Mouse (Mus musculus): Measurements from ENCODE around the gene Itpr3. TPM values are rescaled to one million over a fixed set of nuclear protein-coding genes. Genes with fewer than 3 reads are reported as not detected.

Gene Itpr3
- total and polyA plus RNA-seq, 3 experiments: 4.6 to 6.7 (median 6.2) TPM

- Histone ChIP-seq H3K4me3 (no peak overlapping the region), H3K36me3 (ENCODE audit: control insufficient read depth, insufficient read depth, low read length) (no peaks in the 10 kb centered on the region), H3K27ac (no peak overlapping the region), H3K9ac (ENCODE audit: low read depth, low read length) (no peak overlapping the region), H3K27me3 (ENCODE audit: control insufficient read depth, insufficient read depth, low read length) (no peaks in the 10 kb centered on the region), H3K4me1 (ENCODE audit: control insufficient read depth, insufficient read depth, low read length) (peaks cover 4% of the 10 kb centered on the region), H3K79me2 (replicated peaks; ENCODE audit: control insufficient read depth, insufficient read depth, low read length) (no peaks in the 10 kb centered on the region)
- WGBS: 81% methylated on average over 14 of the region's 14 CpGs
- intact Hi-C loops (cut with DNase I): loop anchor here (2.0 to 5.0 kb wide), 2 partner anchors 97 to 113 kb away; partner anchors contain the start of genes Kifc5b and Phf1
- DNase-seq: no peak
- TF ChIP-seq POLR2A (IDR thresholded peaks at IDR 0.05; ENCODE audit: insufficient read depth, low read depth, low read length) (no peak), CTCF (IDR thresholded peaks at IDR 0.05) (no peak), EP300 (IDR thresholded peaks at IDR 0.05; ENCODE audit: insufficient read depth, low read depth, low read length) (no peak)
These were observed 27.7 kb upstream of the Itpr3 start for GRCm38 (mm10) chr17:27029431-27029830.

DNA sequence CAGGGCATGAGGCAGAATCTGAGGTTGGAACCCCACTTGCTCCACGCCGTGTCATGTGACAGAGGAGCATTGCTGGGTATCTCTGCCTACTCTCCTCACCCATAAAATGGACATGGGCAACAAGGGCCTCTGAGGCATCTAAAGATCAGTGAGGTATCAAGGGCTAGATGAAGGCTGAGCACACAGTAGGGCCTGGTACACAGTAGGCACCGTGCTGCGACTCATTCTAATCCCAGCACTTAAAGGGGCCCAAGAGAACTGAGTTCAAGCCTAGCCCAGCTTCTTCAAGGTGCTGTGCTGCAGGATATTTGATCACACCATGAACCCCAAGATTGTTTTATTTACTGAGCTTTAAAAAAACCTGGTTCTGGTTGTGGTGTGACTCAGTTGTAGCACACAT is 26.2 kb upstream of the Itpr3 start:
- no peaks in the 10 kb centered on the region for H3K79me2 ChIP-seq (replicated peaks; ENCODE audit: control insufficient read depth, insufficient read depth, low read length)
- H3K27me3 ChIP-seq (ENCODE audit: control insufficient read depth, insufficient read depth, low read length): no peaks in the 10 kb centered on the region
- H3K27ac ChIP-seq: no peak overlapping the region
- H3K4me3 ChIP-seq: no peak overlapping the region
- H3K36me3 ChIP-seq (ENCODE audit: control insufficient read depth, insufficient read depth, low read length): no peaks in the 10 kb centered on the region
- no peak for DNase-seq
- peaks cover 4% of the 10 kb centered on the region for H3K4me1 ChIP-seq (ENCODE audit: control insufficient read depth, insufficient read depth, low read length)
- intact Hi-C loops (cut with DNase I): loop anchor here (5.0 kb wide), 1 partner anchor 161 kb away; no protein-coding TSS in a partner anchor
- H3K9ac ChIP-seq (ENCODE audit: low read depth, low read length): no peak overlapping the region
- no peak for TF ChIP-seq POLR2A (IDR thresholded peaks at IDR 0.05; ENCODE audit: insufficient read depth, low read depth, low read length)
- TF ChIP-seq CTCF (IDR thresholded peaks at IDR 0.05): no peak
- no peak for TF ChIP-seq EP300 (IDR thresholded peaks at IDR 0.05; ENCODE audit: insufficient read depth, low read depth, low read length)
- 94% methylated on average over 4 of the region's 4 CpGs for WGBS

DNA sequence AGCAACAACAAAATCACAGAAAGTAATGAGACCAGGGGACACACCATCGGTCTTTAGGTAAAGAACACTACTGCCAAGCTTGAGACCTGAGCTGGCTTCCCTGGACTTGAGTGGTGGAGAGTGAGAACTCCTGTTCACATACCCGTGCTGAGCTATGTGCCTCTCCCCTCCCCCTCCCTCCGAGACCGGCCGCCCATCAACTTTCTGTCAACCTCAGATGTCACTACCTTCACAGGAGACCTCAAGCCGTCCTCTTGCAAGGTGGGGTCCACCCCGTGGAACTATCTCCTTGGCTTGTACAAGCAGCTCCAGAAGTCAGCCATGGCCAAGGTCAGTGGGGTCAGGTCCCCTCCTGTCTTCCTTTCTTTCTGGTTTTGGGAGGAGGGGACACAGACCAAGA is 24.8 kb upstream of the Itpr3 start:
- no peak for TF ChIP-seq CTCF (IDR thresholded peaks at IDR 0.05)
- no peak for TF ChIP-seq EP300 (IDR thresholded peaks at IDR 0.05; ENCODE audit: insufficient read depth, low read depth, low read length)
- no peak for TF ChIP-seq POLR2A (IDR thresholded peaks at IDR 0.05; ENCODE audit: insufficient read depth, low read depth, low read length)
- WGBS: 45% methylated on average over 7 of the region's 7 CpGs
- no peaks in the 10 kb centered on the region for H3K36me3 ChIP-seq (ENCODE audit: control insufficient read depth, insufficient read depth, low read length)
- peaks cover 3% of the 10 kb centered on the region for H3K4me1 ChIP-seq (ENCODE audit: control insufficient read depth, insufficient read depth, low read length)
- H3K9ac ChIP-seq (ENCODE audit: low read depth, low read length): 0 out of 2 replicates have a peak overlapping the region, but pooled peaks have one; percentile 35
- no peak for DNase-seq
- no peaks in the 10 kb centered on the region for H3K27me3 ChIP-seq (ENCODE audit: control insufficient read depth, insufficient read depth, low read length)
- intact Hi-C loops (cut with DNase I): loop anchor here (1.0 to 5.0 kb wide), 4 partner anchors 24 to 160 kb away; partner anchors contain the start of gene Itpr3
- no peak overlapping the region for H3K27ac ChIP-seq
- no peaks in the 10 kb centered on the region for H3K79me2 ChIP-seq (replicated peaks; ENCODE audit: control insufficient read depth, insufficient read depth, low read length)
- H3K4me3 ChIP-seq: peak overlapping the region; percentile 8; the same call in 1 of the 2 replicates

DNA sequence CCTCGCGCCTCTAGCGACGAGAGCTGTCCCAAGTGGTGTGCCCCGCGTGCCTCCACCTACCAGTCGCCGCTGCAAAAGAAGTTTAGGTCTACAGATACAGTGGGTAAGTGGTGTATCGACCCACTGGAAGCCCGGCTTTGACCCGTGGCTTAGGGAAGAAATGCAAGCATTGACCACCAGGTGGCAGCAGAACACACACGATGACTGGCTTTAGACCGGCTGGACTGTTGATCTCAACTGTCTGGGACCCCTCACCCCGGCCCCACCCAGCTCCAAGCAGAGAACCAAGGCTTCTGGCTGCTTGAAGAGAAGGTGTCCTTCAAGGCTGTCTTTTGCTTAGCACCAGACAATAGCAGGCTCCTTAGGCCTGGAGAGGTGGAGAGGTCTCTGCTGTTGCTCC is 24.2 kb upstream of the Itpr3 start:
- DNase-seq: peak; percentile 75 to 86
- Histone ChIP-seq H3K27ac (no peak overlapping the region), H3K36me3 (ENCODE audit: control insufficient read depth, insufficient read depth, low read length) (no peaks in the 10 kb centered on the region), H3K4me3 (peak overlapping the region; percentile 8; the same call in 1 of the 2 replicates), H3K79me2 (replicated peaks; ENCODE audit: control insufficient read depth, insufficient read depth, low read length) (no peaks in the 10 kb centered on the region), H3K27me3 (ENCODE audit: control insufficient read depth, insufficient read depth, low read length) (no peaks in the 10 kb centered on the region), H3K9ac (ENCODE audit: low read depth, low read length) (peak overlapping the region; percentile 35; the same call in 1 of the 2 replicates), H3K4me1 (ENCODE audit: control insufficient read depth, insufficient read depth, low read length) (peaks cover 2% of the 10 kb centered on the region)
- under 1% methylated on average over 14 of the region's 14 CpGs for WGBS
- TF ChIP-seq EP300 (IDR thresholded peaks at IDR 0.05; ENCODE audit: insufficient read depth, low read depth, low read length): 0 out of 2 replicates have a peak, but pooled peaks have one; percentile 71
- no peak for TF ChIP-seq POLR2A (IDR thresholded peaks at IDR 0.05; ENCODE audit: insufficient read depth, low read depth, low read length)
- TF ChIP-seq CTCF (IDR thresholded peaks at IDR 0.05): peak; percentile 95
- intact Hi-C loops (cut with DNase I): loop anchor here (1.0 to 5.0 kb wide), 4 partner anchors 24 to 159 kb away; partner anchors contain the start of gene Itpr3

- no peak for TF ChIP-seq CTCF (IDR thresholded peaks at IDR 0.05)
- no peak for TF ChIP-seq EP300 (IDR thresholded peaks at IDR 0.05; ENCODE audit: insufficient read depth, low read depth, low read length)
- no peak for TF ChIP-seq POLR2A (IDR thresholded peaks at IDR 0.05; ENCODE audit: insufficient read depth, low read depth, low read length)
- no peaks in the 10 kb centered on the region for H3K36me3 ChIP-seq (ENCODE audit: control insufficient read depth, insufficient read depth, low read length)
- no peak overlapping the region for H3K9ac ChIP-seq (ENCODE audit: low read depth, low read length)
- DNase-seq: no peak
- WGBS: 45% methylated on average over 7 of the region's 7 CpGs
- no peaks in the 10 kb centered on the region for H3K4me1 ChIP-seq (ENCODE audit: control insufficient read depth, insufficient read depth, low read length)
- H3K27ac ChIP-seq: no peak overlapping the region
- H3K27me3 ChIP-seq (ENCODE audit: control insufficient read depth, insufficient read depth, low read length): no peaks in the 10 kb centered on the region
- intact Hi-C loops (cut with DNase I): no loop called here
- no peak overlapping the region for H3K4me3 ChIP-seq
- H3K79me2 ChIP-seq (replicated peaks; ENCODE audit: control insufficient read depth, insufficient read depth, low read length): no peaks in the 10 kb centered on the region
These were observed 20.6 kb upstream of the Itpr3 start for GRCm38 (mm10) chr17:27036465-27036864.

GRCm38 (mm10) chr17:27038335-27039050 is 18.6 kb upstream of the Itpr3 start:
- no peaks in the 10 kb centered on the region for H3K4me1 ChIP-seq (ENCODE audit: control insufficient read depth, insufficient read depth, low read length)
- no peak overlapping the region for H3K9ac ChIP-seq (ENCODE audit: low read depth, low read length)
- H3K27ac ChIP-seq: no peak overlapping the region
- 52% methylated on average over 18 of the region's 18 CpGs for WGBS
- no peaks in the 10 kb centered on the region for H3K79me2 ChIP-seq (replicated peaks; ENCODE audit: control insufficient read depth, insufficient read depth, low read length)
- no peaks in the 10 kb centered on the region for H3K27me3 ChIP-seq (ENCODE audit: control insufficient read depth, insufficient read depth, low read length)
- intact Hi-C loops (cut with DNase I): no loop called here
- no peak for DNase-seq
- TF ChIP-seq EP300 (IDR thresholded peaks at IDR 0.05; ENCODE audit: insufficient read depth, low read depth, low read length) (no peak), CTCF (IDR thresholded peaks at IDR 0.05) (no peak), POLR2A (IDR thresholded peaks at IDR 0.05; ENCODE audit: insufficient read depth, low read depth, low read length) (no peak)
- no peak overlapping the region for H3K4me3 ChIP-seq
- no peaks in the 10 kb centered on the region for H3K36me3 ChIP-seq (ENCODE audit: control insufficient read depth, insufficient read depth, low read length)

Measured in heart, adult 2 months (tissue).